Mouse (Mus musculus): Measurements from ENCODE around the gene Ep300.

GRCm38 (mm10) chr15:81553455-81553854, 31.7 kb upstream of the Ep300 start:
- no peak for TF ChIP-seq CTCF (IDR thresholded peaks at IDR 0.05; ENCODE audit: low read depth, low read length)
- no peak for TF ChIP-seq POLR2AphosphoS5 (IDR thresholded peaks at IDR 0.05; ENCODE audit: insufficient replicate concordance, low read depth, low read length)
- no peak for TF ChIP-seq TAL1 (conservative IDR thresholded peaks at IDR 0.05; ENCODE audit: low read depth, low read length)
- no peak for TF ChIP-seq GATA1 (IDR thresholded peaks at IDR 0.05; ENCODE audit: borderline replicate concordance, low read length)

All from G1E (cell line).